Mouse (Mus musculus): ENCODE measurements around the gene Wbp2nl.

Wbp2nl gene

DNA sequence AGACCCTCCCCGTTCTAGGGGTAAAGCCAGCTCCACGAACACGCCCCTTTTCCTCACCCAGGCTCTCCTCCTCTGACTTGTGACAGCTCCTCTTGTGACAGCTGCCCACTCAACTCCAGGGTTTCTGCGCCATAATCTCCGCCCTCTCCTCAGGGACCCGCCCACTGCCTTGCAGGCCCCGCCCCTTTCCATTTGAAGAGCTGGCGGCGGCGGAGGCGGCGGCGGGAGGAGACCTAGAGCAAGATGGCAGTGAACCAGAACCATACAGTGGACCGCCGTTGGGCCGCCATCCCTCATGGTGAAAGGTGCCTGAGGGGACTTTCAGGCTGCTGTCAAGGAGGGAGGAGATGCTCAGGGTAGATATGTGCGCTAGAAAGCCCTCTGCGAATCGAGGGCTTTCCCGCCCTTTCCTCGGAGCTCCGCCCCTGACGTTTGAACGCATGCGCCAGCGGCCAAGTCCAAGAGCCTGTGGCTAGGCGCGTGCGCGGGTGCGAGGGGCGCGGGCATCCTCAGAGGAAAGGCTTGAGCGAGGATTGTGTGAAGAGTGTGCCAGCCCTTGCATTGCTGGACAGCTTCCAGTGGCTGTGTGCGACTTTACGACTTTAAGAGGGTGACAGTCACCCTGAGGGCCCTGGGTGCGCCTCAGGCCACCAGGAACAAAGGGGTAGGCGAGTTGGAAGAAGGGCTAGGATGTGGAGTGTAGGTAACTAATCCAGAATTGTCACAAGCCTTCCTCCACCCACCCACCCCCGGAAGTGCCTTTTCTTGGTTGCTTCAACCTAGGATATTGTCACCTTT, at the start of gene Wbp2nl:
Gene Wbp2nl (plus strand): TSS at position 191 of the 798 bp plus-strand sequence.
- DNase-seq: no peak

DNA sequence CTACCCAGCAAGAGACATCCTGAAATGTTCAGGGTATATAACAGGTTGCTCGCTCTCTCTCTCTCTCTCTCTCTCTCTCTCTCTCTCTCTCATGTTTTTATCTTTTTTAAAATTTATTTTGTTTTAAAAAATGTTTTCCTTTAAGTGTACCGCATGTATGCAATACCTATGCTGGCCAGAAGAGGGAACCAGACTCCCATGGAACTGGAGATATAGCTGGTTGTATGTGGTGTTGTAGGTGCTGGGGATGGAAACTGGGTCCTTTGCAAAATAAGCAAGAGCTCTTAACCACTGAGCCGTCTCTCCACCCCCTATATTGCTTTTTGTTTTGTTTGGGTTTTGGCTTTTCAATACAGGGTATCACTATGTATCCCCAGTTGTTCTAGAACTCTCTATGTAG, 47.2 kb upstream of the Wbp2nl start:
- DNase-seq: no peak

DNA sequence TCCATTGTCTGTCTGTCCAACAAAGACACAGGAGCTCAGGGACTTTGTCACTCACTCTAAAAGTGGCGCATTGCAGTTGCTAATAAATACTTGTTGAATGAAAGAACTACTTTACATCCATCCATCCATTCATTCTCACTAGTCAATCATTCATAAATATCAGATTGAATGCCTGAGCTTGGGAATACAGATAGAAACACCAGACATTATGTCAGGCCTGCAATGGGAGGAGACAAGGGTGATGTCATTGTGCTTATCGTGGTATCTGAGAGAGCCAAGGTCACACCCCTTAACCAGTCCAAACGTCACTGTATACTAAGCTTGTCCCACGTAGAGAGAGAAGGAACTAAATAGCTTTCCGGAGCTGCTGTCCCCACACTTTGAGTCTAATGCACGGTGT, 46.7 kb upstream of the Wbp2nl start, which contains the start of gene 1500009C09Rik:
Gene 1500009C09Rik (plus strand): TSS at position 301 of the 400 bp plus-strand sequence.
- no peak for DNase-seq

DNA sequence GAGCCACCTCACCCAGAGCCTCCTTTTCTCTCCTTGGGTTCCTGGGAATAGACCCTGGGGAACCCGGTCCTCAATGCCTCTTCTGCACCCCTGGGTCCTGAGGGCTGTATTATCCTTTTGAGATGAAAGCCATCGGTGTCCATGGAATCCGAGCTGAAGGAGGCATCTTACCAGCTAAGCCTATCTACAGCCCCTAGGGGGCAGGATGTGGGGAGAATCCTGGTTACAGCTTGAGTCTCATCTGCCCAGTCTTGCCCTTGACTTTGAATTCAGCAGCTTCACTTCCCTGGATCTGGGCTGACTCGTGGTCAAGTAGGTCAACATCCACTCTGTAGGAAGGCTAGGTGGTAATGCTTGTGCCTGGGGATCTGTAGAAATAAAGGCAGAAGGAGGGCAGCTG, 43.5 kb upstream of the Wbp2nl start:
- no peak for DNase-seq

DNA sequence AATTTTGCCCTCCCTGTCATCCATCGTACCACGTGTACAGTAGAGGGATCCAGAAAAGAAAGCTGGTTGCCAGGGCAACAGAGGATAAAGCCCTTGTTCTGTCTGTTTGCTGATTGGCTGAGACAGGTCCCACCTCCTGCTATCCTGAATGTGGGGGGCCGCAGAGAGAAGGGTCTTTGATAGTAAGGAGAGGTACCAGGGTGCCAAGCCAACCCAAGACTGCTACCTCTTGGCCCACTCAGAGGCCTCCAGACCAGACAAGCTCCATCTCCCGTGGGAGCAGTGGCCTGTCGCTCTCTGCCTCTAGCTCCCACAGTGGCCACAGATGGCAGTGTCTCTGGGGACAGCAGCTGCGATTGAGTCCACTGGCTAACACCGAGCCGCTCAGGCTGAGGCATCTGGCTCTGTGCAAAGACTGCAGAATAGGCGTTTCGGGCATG, 42.8 kb upstream of the Wbp2nl start:
- DNase-seq: peak; percentile 93

DNA sequence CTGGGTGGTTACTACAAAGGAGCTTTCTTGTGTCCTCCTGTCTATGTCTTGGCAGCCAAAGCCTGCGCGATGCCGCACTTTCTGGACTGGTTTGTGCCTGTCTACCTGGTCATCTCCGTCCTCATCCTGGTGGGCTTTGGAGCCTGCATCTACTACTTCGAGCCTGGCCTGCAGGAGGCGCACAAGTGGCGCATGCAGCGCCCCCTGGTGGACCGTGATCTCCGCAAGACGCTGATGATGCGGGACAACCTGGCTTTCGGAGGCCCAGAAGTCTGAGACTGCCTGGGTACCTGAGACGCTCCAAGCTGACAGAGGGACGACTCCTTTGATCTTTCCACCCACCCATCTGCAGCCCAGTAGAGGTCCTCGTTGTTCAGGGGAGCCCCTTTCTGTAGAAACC, 39.2 kb upstream of the Wbp2nl start:
- peak; percentile 50 for DNase-seq

DNA sequence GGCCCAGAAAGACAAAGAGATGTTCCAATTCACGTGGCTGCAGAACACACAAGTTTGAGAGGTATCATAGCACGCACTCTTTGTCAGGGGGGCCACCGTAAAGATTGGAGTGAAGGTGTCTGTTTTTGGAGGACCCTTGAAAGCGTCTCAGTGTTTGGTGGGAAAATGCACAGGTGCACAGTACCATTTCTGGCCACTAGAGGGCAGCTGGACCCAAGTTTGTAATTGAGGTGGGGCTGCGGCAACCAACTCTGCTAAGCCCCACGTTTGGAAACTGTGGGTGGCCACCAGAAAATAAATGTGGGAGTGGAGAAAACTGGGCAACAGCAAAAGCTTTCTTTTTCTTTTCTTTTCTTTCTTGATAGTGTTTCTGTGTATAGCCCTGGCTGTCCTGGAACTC, 32.4 kb upstream of the Wbp2nl start:
- no peak for DNase-seq

DNA sequence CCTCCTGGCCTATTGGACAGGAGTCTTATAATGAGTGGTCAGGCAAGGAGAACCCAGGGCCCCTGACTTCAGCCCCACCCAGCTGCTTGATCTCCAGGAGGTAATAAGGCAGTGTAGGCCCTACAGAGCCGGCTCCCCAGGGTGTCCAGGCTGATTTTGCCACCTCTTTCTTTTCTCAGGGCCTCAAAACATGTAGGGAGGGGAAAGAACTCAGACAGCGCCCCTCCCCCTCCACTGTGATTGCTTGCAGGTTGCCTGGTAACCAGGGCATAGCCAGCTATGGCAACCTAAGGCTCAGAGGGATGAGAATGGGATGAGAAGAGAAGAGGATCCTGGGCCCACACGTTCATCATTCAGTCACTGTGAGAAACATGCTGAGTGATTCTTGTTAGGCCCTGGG, 30.6 kb upstream of the Wbp2nl start:
- peak; percentile 63 for DNase-seq

DNA sequence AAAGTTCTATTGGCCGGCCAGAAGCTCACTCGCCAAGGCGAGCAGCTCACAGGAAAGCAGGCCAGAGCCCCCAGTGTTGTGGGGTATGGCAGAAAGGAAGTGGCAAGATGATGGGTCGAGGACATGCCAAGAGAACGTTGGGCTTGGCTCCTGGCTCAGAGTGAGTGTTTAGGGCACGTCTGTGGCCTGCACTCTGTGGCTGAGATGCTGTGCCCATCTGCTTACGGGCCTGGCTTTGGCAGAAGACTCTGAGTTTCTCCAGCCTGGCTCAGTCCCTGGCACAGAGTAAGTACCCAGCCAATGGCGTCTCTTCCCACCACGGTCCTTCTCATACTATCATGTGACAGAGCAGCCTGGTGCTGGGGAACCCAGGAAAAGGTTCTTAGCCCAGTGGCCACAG, 30.0 kb upstream of the Wbp2nl start:
- no peak for DNase-seq

DNA sequence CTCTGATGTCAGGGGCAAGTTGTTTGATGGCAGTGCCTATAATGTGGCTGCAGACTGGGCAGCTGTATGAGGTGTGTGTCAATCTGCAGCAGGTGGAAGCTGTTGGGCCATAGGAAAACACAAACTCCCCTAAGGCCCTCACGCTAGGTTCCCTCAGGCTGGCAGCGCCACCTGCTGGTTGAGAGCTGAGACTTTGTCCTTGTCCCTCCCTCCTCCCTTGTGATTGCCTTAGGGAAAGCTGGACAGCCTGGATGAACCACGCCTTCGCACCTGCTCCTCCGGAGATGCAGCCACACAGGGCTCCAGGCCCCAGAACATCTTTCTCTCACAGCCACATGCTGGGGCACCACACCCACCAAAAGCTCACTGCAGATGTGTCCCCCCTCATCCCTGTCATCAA, 27.6 kb upstream of the Wbp2nl start:
- DNase-seq: peak; percentile 50

DNA sequence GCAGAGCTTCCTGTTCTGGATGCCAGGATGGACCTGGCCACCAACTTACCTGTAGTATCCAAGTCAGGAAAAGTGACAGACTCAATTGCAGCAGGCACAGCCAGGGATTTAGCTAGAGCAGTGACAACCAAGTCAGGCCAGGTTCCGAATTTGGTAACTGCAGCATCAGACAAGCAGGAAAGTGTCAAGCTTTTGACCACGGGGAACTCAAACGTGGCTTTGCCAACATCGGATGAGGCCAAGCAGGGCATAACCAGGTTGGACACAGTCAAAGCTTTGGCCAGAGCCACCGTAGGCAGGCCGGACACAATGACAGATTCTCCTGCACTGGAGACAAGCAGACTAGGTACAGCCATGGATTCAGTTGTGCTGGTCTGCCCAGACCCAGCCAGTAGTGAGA, 26.5 kb upstream of the Wbp2nl start:
- no peak for DNase-seq

DNA sequence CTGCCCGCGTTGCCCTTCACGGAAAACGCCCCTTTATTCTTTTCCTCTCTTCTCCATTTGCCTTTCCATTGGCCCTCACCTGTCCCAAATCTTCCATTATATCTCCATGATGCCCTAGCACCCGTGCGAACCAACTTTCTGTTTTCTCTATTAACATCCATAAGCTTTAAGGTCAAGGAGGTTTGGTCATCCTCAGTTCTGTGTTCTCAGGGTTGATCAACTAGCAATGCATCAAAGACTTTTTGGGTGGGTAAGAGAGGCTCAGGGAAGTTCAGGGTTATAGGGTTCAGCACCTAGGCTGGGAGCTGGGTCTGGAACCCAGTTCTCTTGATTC, 24.2 kb upstream of the Wbp2nl start, which contains the start of gene Sept3:
Gene Sept3 (plus strand): TSS at position 301 of the 334 bp plus-strand sequence.
- DNase-seq: no peak

DNA sequence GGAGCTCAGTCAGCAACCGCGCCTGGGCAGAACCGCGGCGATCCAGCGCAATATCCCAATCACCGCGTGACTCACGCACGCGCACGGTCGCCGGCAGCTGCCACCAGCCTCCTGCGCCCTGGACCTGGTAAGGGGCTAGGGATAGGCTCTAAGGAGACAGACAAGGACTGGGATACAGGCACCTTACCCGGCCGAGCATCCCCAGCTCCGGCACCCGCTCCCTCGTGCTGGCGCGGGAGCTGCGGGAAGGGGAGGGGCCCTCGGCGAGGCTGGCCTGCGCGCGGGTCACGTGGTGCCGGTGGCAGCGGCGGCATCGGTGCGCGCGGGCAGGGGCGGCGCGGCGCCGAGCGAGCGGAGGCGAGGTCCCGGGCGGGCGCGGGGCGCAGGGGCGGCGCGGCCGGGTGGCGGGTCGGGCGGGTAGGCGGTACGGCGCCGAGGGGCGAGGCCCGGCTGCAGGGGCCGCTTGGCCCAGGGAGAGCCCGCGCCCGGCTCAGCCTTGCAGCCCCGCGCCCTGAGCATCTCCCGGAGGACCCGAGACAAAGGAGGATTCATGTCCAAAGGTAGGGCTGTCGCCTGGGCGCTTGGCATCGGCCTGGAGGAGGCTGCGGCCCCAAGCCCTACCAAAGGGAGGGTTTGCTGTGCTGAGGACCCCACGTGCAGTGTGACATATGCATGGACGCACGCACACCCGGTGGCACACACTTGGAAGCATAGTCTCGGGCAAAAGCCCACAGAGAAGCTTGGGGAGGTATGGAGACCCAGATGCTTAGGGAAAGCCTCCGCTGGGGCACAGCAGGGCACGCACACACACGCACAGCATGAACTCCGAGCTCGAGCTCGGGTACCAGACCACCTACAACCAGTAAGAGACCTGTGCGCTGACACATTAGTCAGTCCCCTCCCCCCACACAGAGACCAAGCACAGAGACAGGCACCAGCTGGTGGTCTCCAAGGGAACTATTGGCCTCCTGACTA, 23.5 kb upstream of the Wbp2nl start:
- peak; percentile 65 for DNase-seq

DNA sequence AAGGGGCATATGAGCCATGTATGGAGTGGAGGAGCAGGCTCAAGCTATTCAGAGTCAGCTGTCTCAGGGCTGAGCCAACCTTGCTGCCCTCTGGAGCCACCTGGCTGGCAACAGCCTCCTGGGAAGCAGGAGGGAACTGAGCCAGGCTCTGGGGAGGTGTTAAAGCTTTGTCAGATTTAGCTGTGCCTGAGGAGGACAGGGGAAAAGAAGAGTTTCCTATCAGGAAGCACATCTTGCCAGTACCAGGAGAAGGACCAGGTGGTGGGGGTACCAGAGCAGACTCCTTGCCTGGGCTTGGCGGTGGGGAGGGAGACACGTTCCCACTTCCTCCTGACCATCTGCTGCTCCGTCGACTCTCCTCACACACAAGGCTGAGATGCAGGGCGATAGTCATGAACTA, 21.2 kb upstream of the Wbp2nl start:
- peak; percentile 60 for DNase-seq

DNA sequence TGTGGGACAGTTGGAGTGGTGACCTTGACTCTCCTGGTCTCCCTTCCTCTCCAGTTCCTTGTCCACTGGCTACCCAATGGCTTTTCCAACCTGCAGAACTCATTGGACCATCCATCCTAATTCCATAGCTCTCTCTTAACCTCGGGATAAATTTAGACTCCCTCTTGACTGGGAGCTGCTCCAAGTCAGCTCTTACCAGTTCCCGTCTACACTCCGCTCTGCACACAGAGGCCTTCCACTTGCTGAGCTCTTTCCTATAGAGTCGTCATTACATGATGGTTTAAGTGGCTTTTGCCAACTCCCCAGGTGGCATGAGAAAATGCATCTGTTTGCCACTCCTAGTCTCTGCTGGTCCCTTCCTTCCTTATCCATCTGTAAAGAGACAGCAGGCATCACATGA, 18.1 kb upstream of the Wbp2nl start:
- DNase-seq: no peak

DNA sequence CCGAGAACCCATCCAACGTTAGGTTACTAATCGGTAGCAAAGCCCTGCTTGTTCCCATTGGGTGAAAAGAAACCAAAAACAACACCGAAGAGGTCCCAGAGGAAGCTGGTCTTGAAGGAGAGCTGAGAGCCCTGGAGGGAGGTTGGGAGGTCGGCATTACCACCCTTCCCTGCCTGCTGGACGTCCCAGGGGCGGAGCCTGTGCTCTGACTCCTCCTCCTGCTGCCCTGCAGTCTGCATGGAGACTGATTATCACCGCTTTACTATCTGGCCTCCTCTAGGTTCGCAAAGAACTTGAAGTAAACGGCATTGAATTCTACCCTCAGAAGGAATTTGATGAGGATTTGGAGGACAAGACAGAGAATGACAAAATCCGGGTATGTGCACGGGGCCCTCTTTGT, 12.6 kb upstream of the Wbp2nl start:
- DNase-seq: no peak

DNA sequence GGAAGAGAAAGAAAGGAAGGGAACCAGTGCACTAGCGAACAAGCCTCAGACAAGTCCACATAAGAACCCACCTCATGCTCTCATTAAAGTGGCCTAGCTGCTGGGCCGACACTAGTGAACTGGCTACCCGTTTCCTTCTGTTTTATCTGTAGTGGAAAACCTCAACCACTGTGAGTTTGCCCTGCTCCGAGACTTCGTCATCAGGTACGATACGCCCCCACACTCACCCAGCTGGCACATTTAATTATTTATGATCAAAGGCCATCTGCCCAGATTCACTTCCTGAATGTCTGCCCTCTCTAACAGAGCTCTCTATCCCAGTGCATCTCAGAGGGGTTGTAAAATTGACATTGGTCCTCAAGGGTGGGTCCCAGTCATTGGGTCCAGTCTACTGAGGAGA, 8.5 kb upstream of the Wbp2nl start:
- no peak for DNase-seq

DNA sequence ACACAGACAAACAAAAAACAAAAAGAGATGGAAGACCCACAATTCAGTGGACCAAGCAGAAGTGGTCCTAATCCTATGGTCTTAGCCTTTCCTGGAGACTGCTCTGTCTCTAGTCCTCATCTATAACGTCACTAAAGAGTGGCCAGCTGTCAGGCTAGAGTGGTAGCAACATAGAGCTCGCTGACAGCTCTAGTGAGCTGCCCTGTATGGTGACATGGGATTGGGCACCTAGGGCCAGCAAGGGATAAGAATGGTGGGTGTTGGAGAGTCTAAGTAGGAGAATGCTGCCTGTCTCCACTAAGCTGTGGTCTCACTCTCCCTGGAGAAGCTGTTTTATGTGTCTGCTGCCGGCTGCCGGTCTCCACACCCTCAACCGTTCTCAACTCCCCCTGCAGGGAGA, 5.9 kb upstream of the Wbp2nl start:
- no peak for DNase-seq

DNA sequence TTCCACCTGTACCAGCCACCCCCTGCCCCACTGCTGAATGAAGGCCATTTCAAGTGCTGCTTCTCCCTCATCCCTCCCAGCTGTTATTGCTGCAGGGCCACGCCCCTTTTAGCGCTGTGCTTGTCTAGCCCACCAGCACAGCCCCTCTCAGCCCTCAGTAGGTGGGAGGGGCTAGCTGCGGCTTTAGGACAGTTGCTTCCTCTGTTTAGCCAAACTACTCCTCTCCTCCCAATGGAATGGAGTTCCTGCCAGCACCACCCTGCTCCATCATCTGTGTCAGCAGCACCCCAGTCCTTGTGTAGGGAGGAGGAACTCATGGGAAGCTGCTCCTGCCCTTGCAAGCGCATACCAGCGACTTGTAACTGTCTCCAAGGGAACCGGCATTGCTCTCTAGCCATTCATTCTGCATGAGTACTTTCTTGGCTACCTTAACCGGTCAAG, 5.5 kb upstream of the Wbp2nl start:
- peak; percentile 55 for DNase-seq

DNA sequence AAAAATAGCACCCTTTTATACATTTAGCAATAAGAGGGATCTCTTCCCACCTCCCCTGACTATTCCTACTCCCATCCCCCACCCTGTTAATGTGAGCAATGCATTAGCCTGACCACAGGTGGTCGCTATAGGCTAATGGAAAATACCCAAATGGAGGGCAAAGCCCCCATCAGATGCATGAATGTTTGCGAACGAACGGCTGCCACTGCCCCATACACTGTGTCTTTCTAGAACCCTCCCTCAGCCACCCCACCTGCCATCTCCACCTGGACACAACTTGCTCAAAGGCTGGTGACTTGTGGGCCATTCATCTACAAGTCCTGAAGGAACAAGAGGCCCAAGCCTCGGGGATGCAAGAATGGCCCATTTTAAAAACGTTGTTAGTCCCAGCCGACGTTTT, 4.7 kb upstream of the Wbp2nl start:
- no peak for DNase-seq

DNA sequence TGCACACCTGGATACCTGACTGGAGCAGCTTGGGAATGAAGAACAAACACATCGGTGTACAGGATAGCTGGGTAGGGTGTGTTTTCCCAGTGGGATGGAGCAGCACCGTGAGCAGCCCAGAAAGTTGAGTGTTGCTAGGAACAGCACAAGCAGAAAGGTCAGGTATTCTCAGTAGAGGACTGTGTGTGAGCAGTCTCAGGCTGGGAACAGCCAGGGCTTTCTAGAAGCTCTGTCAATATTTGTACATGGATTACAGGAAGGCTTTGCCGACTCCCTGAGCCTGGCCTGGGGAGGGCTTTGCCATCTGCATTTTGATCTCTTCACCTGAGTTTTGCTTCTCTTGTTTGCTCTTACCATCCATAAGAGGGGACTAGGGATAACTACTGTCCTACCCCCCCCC, 8.4 kb downstream of the Wbp2nl start:
- DNase-seq: no peak

DNA sequence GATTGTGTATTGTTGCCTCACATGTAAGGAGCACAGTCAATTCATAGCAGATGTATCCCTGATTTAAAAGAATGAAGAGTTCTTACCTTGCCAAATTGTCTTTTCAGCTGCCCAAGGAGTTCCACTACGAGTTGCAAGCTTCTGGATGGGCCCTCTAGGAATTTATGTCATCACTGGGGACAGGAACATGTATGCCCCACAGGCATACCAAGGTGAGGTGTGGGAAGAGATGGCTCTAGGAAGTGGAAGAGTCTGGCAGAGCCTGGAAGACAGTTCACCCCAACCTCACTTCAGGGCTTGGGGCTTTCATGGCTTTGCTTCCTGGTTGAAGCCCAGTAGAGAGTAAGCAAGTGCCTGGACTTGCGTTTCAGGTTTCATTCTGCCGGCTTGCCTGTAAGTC, 9.7 kb downstream of the Wbp2nl start:
- DNase-seq: no peak

DNA sequence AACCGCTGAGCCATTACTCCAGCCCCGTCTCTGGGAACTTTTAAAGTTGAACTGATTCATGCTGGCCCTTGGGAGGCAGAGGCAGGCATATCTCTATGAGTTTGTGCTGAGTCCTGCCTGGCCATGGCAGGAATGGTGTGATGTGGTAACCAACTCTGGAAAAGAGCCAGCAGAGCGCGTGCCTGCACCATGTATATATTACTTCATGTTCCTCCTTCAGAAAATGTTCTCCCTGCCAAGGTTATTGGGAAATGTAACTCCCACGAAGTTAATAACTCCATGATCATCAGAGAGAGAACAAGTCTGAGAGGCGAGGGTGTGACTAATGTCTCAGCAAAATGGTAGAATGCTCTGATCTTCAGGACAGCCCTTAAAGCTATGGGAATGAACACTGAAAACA, 19.1 kb downstream of the Wbp2nl start:
- DNase-seq: no peak

DNA sequence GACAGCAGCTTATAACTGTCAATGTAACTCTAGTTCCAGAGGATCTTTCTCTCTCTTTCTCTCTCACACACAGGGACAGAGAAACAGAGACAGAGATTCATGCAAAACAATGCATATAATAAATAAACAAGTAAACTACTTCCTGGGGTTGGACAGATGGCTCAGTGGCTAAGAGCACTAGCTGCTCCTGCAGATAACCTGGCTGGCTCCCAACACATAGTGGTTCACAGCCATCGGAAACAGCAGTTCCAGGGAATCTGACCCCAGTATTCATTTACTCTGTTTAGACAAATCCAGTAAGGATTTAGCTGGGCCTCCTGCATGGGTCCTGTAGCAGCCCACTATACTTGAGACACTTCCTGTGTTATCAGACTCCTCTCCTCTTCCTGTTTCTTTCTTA, 20.9 kb downstream of the Wbp2nl start:
- DNase-seq: no peak

Data from layer of hippocampus, adult 9-11 months (tissue).